Mouse (Mus musculus) MEL (cell line): ENCODE data around the gene Tmem30b. TPM values are rescaled to one million over a fixed set of nuclear protein-coding genes. Genes with fewer than 3 reads are reported as not detected.

ENCODE experiments used
- DNase-seq: peaks from one replicate; pipeline ENCODE4 v3.0.0; 2011; ENCODE audit warnings: low read depth, low spot score
- H3K27ac ChIP-seq: 2 replicates; pipeline ENCODE4 v1.5.1; 2012; ENCODE audit warnings: low read depth, mild to moderate bottlenecking, control low read depth, low read length, moderate library complexity; ENCODE audit not compliant: control insufficient read depth
- H3K27me3 ChIP-seq, 2 experiments: fragments of 150-350 bp in 1 of 2; sonication (generic) in 1 of 2; 2 replicates each; pipeline ENCODE4 v1.6.1; 2012; ENCODE audit warnings: low read length in 2 of 2, mild to moderate bottlenecking in 2 of 2, improper control_type of control experiment in 1 of 2, moderate library complexity in 1 of 2; ENCODE audit not compliant: insufficient read depth in 2 of 2, control insufficient read depth in 1 of 2
- H3K36me3 ChIP-seq, 2 experiments: 2 replicates each; pipeline ENCODE4 v1.6.1; 2012 to 2014; ENCODE audit warnings: low read length in 2 of 2, improper control_type of control experiment in 1 of 2, inconsistent platforms in 1 of 2, mild to moderate bottlenecking in 1 of 2; ENCODE audit not compliant: insufficient read depth in 2 of 2, control insufficient read depth in 1 of 2
- H3K4me1 ChIP-seq, 2 experiments: fragments of 150-350 bp in 1 of 2; sonication (generic) in 1 of 2; 2 replicates each; pipeline ENCODE4 v1.6.1; 2012; ENCODE audit warnings: low read length in 2 of 2, improper control_type of control experiment in 1 of 2, mild to moderate bottlenecking in 1 of 2; ENCODE audit not compliant: insufficient read depth in 2 of 2, control insufficient read depth in 1 of 2
- H3K4me3 ChIP-seq, 2 experiments: fragments of 150-350 bp in 1 of 2; sonication (generic) in 1 of 2; 2 replicates each; pipeline ENCODE4 v1.5.1; 2012; ENCODE audit warnings: low read depth in 2 of 2, low read length in 2 of 2, mild to moderate bottlenecking in 2 of 2, moderate library complexity in 2 of 2, control low read depth in 1 of 2, improper control_type of control experiment in 1 of 2; ENCODE audit not compliant: control insufficient read depth in 1 of 2, insufficient read depth in 1 of 2
- H3K79me2 ChIP-seq: 2 replicates; pipeline ENCODE4 v1.6.1; 2012; ENCODE audit warnings: mild to moderate bottlenecking, low read length, moderate library complexity; ENCODE audit not compliant: control insufficient read depth, poor library complexity, insufficient read depth
- H3K9ac ChIP-seq: 2 replicates; pipeline ENCODE4 v1.6.1; 2012; ENCODE audit warnings: low read depth, mild to moderate bottlenecking, control low read depth, low read length, moderate library complexity; ENCODE audit not compliant: control insufficient read depth, poor library complexity, severe bottlenecking
- H3K9me3 ChIP-seq: fragments of 150-350 bp; sonication (generic); replicated peaks from 2 replicates; pipeline ENCODE4 v1.6.1; 2012; ENCODE audit warnings: mild to moderate bottlenecking, low read length, improper control_type of control experiment, moderate library complexity; ENCODE audit not compliant: insufficient read depth
- CHD1 ChIP-seq: IDR thresholded peaks from 2 replicates; pipeline ENCODE4 v1.6.1; 2012; ENCODE audit warnings: low read depth, mild to moderate bottlenecking, inconsistent platforms, low read length, improper control_type of control experiment
- CHD2 ChIP-seq: IDR thresholded peaks from 2 replicates; pipeline ENCODE4 v1.6.1; 2011; ENCODE audit warnings: low read length, improper control_type of control experiment
- EP300 ChIP-seq, 2 experiments: IDR thresholded peaks; 2 replicates each; pipeline ENCODE4 v1.6.1; 2011; ENCODE audit warnings: improper control_type of control experiment in 2 of 2, low read length in 2 of 2, low read depth in 1 of 2, mild to moderate bottlenecking in 1 of 2
- GABPA ChIP-seq: IDR thresholded peaks from 2 replicates; pipeline ENCODE4 v1.6.1; 2012; ENCODE audit warnings: low read depth, mild to moderate bottlenecking, inconsistent platforms, low read length, improper control_type of control experiment, moderate library complexity
- GATA1 ChIP-seq: IDR thresholded peaks from 2 replicates; pipeline ENCODE4 v1.6.1; 2011; ENCODE audit warnings: low read depth, low read length, improper control_type of control experiment
- HCFC1 ChIP-seq: IDR thresholded peaks from 2 replicates; pipeline ENCODE4 v1.6.1; 2012; ENCODE audit warnings: low read depth, mild to moderate bottlenecking, inconsistent platforms, low read length, improper control_type of control experiment, moderate library complexity
- JUND ChIP-seq: IDR thresholded peaks from 2 replicates; pipeline ENCODE4 v1.6.1; 2011; ENCODE audit warnings: low read depth, mild to moderate bottlenecking, improper control_type of control experiment, low read length
- MAX ChIP-seq: IDR thresholded peaks from 2 replicates; pipeline ENCODE4 v1.6.1; 2011; ENCODE audit warnings: low read length, improper control_type of control experiment
- MEF2A ChIP-seq: IDR thresholded peaks from 2 replicates; pipeline ENCODE4 v1.6.1; 2014; ENCODE audit warnings: low read depth, mild to moderate bottlenecking, inconsistent platforms, low read length, improper control_type of control experiment; ENCODE audit not compliant: poor library complexity, insufficient replicate concordance, severe bottlenecking; ENCODE audit errors: extremely low read depth
- MXI1 ChIP-seq: IDR thresholded peaks from 2 replicates; pipeline ENCODE4 v1.6.1; 2011; ENCODE audit warnings: mild to moderate bottlenecking, low read depth, low read length, improper control_type of control experiment
- MYB ChIP-seq: IDR thresholded peaks from 2 replicates; pipeline ENCODE4 v1.6.1; 2011; ENCODE audit warnings: mild to moderate bottlenecking, low read depth, low read length, improper control_type of control experiment
- NELFE ChIP-seq: IDR thresholded peaks from 2 replicates; pipeline ENCODE4 v1.6.1; 2011; ENCODE audit warnings: low read depth, low read length, improper control_type of control experiment
- NRF1 ChIP-seq: IDR thresholded peaks from 2 replicates; pipeline ENCODE4 v1.6.1; 2014; ENCODE audit warnings: low read depth, mild to moderate bottlenecking, inconsistent platforms, low read length, improper control_type of control experiment, moderate library complexity; ENCODE audit not compliant: poor library complexity, insufficient read depth, severe bottlenecking
- POLR2A ChIP-seq, 2 experiments: IDR thresholded peaks; 2 replicates each; pipeline ENCODE4 v1.6.1; 2011 to 2012; ENCODE audit warnings: low read length in 2 of 2, mild to moderate bottlenecking in 2 of 2, control low read depth in 1 of 2, improper control_type of control experiment in 1 of 2, low read depth in 1 of 2, moderate library complexity in 1 of 2; ENCODE audit not compliant: control insufficient read depth in 1 of 2, insufficient read depth in 1 of 2, poor library complexity in 1 of 2
- POLR2AphosphoS2 ChIP-seq: IDR thresholded peaks from 2 replicates; pipeline ENCODE4 v1.6.1; 2011; ENCODE audit warnings: low read length, improper control_type of control experiment
- POLR2AphosphoS5 ChIP-seq: IDR thresholded peaks from 2 replicates; pipeline ENCODE4 v1.6.1; 2012; ENCODE audit warnings: low read depth, borderline replicate concordance, mild to moderate bottlenecking, inconsistent platforms, low read length, moderate library complexity, mixed read lengths
- RAD21 ChIP-seq: IDR thresholded peaks from 2 replicates; pipeline ENCODE4 v1.6.1; 2011; ENCODE audit warnings: mild to moderate bottlenecking, low read depth, low read length, improper control_type of control experiment
- RCOR1 ChIP-seq: IDR thresholded peaks from 2 replicates; pipeline ENCODE4 v1.6.1; 2012; ENCODE audit warnings: low read depth, mild to moderate bottlenecking, inconsistent platforms, low read length, improper control_type of control experiment
- TAL1 ChIP-seq: IDR thresholded peaks from 2 replicates; pipeline ENCODE4 v1.6.1; 2012; ENCODE audit warnings: mild to moderate bottlenecking, inconsistent platforms, low read length, moderate library complexity, mixed read lengths
- TCF12 ChIP-seq: IDR thresholded peaks from 2 replicates; pipeline ENCODE4 v1.6.1; 2014; ENCODE audit warnings: low read depth, mild to moderate bottlenecking, inconsistent platforms, low read length, improper control_type of control experiment, moderate library complexity
- UBTF ChIP-seq: IDR thresholded peaks from 2 replicates; pipeline ENCODE4 v1.6.1; 2012; ENCODE audit warnings: low read depth, mild to moderate bottlenecking, inconsistent platforms, low read length, improper control_type of control experiment, moderate library complexity, borderline replicate concordance; ENCODE audit not compliant: insufficient read depth
- ZMIZ1 ChIP-seq: IDR thresholded peaks from 2 replicates; pipeline ENCODE4 v1.6.1; 2012; ENCODE audit warnings: low read depth, mild to moderate bottlenecking, inconsistent platforms, low read length, improper control_type of control experiment, moderate library complexity
- ZNF384 ChIP-seq: IDR thresholded peaks from 2 replicates; pipeline ENCODE4 v1.6.1; 2012; ENCODE audit warnings: low read depth, mild to moderate bottlenecking, inconsistent platforms, low read length, improper control_type of control experiment
- polyA plus RNA-seq, 2 experiments: library from polyadenylated mRNA; stranded (reverse) in 1 of 2; unstranded in 1 of 2; fragments of >175 nt in 1 of 2; fragments of >200 nt in 1 of 2; gene quantifications; 2 replicates each; pipeline versions ENCODE4 v1.2.1 to v1.2.4; 2012; ENCODE audit warnings: low replicate concordance in 2 of 2, low read depth in 1 of 2; ENCODE audit not compliant: insufficient read length in 2 of 2, insufficient read depth in 1 of 2, missing spikeins in 1 of 2
- total RNA-seq: library from RNA; depleted of rRNA; stranded (reverse); fragments of 300-350 nt; gene quantifications from 2 replicates; pipeline ENCODE4 v1.2.3, GENCODE M21; 2012

Gene Tmem30b
- total and polyA plus RNA-seq, 3 experiments = not detected

DNA sequence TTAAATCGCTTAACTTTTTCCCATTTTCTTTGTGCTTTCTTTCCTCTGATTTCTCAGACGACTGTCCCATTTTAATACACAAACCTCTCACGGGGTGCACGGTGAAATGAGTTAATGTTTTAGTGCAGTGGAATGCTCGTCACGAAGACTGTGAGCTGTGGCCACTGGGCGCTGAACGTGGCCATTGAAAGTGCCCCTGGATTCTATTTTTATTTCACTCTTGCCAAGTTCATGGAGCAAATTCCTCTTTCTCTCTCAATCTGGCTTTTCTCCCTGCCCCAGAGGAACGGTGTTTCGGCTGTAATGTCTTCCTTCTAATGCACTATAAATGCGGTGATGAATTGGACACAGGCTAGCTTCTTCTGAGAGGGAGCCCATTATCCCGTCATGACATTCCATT, 23.1 kb downstream of the Tmem30b start:
- no peak for DNase-seq
- TF ChIP-seq MXI1 = no peak
- no peak for TF ChIP-seq POLR2A (IDR thresholded peaks at IDR 0.05; ENCODE audit: control insufficient read depth in 1 of 2, insufficient read depth in 1 of 2, low read depth in 1 of 2, low read length in 2 of 2, poor library complexity in 1 of 2)
- no peak for TF ChIP-seq RAD21
- no peak for TF ChIP-seq MYB
- no peak for TF ChIP-seq EP300 (IDR thresholded peaks at IDR 0.05; ENCODE audit: low read depth in 1 of 2, low read length in 2 of 2)
- TF ChIP-seq MAX = no peak
- TF ChIP-seq CHD1 = no peak
- TF ChIP-seq NRF1 = no peak
- no peak for TF ChIP-seq UBTF
- TF ChIP-seq GABPA = no peak
- TF ChIP-seq TCF12 = no peak
- no peak for TF ChIP-seq POLR2AphosphoS5
- H3K4me3 ChIP-seq = no peak overlapping the region

DNA sequence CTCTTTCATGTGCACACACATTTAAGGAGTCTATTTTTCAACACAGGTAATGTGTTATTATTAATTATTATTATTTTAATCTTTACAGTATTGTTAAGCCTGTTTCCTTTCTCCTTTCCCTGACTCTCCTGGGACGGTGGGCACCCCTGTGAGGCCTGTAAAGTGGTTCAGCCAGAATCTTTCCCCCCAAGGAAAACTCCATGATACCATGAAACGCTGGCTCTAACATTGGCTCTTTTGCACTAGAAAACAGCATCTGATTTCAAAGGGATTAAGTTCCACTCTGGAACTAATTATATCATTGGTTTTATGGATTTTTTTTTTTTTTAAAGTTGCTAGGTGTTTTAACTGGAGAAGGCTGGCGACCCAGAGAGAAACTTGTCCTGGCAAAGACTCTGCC, 24.2 kb downstream of the Tmem30b start:
- no peak for DNase-seq
- no peaks in the 10 kb centered on the region for H3K4me1 ChIP-seq
- no peaks in the 10 kb centered on the region for H3K9me3 ChIP-seq
- H3K27ac ChIP-seq = no peak overlapping the region
- H3K79me2 ChIP-seq = no peaks in the 10 kb centered on the region
- H3K4me3 ChIP-seq = no peak overlapping the region
- H3K9ac ChIP-seq = no peak overlapping the region
- no peak for TF ChIP-seq ZMIZ1
- TF ChIP-seq GATA1 = no peak
- TF ChIP-seq MEF2A = no peak
- no peak for TF ChIP-seq ZNF384
- TF ChIP-seq JUND = no peak
- TF ChIP-seq RCOR1 = no peak
- no peak for TF ChIP-seq NELFE
- no peak for TF ChIP-seq CHD2
- TF ChIP-seq HCFC1 = no peak
- TF ChIP-seq MYB = no peak
- no peak for TF ChIP-seq TCF12
- no peak for TF ChIP-seq POLR2AphosphoS2
- no peak for TF ChIP-seq TAL1
- TF ChIP-seq EP300 (IDR thresholded peaks at IDR 0.05; ENCODE audit: low read depth in 1 of 2, low read length in 2 of 2) = no peak
- H3K36me3 ChIP-seq = no peaks in the 10 kb centered on the region
- H3K27me3 ChIP-seq = no peaks in the 10 kb centered on the region; a peak in 1 of 4 replicates

More for the DNA sequence above, 23.1 kb downstream of the Tmem30b start:
- Histone ChIP-seq H3K9ac (no peak overlapping the region), H3K36me3 (no peaks in the 10 kb centered on the region), H3K9me3 (no peaks in the 10 kb centered on the region), H3K4me1 (no peaks in the 10 kb centered on the region), H3K27me3 (no peaks in the 10 kb centered on the region; a peak in 2 of 4 replicates), H3K79me2 (no peaks in the 10 kb centered on the region), H3K27ac (no peak overlapping the region)
